Mouse (Mus musculus): Measurements from ENCODE around the gene Pold3. TPM values are rescaled to one million over a fixed set of nuclear protein-coding genes. Genes with fewer than 3 reads are reported as not detected.
A peak's percentile ranks its signal among the peaks of the same experiment; 100 is the strongest.

Pold3 gene
- polyA plus RNA-seq, 1 experiment from 2014 or later, result 43.1 TPM

DNA sequence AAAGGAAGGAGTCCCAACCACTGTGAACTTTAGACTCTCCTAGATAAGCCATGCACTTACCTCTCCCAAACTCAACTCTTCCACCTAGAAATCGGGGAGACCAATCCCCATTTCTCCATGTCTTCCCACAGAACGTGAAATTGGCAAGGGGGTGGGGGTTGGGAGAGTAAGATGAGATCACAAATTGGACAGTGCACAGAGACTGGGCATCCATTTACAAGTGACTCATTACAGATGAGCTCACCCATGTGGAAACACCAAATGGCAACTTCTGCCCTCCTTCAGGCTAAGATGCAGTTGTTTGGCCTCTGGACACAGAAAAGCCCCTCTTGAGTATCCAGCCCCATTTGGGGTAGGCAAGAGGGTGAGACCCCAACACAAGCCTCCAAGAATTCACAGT is 74.9 kb downstream of the Pold3 start:
- H3K4me3 ChIP-seq (replicated peaks; ENCODE audit: low read length), result no peak overlapping the region
- WGBS, result 87% methylated on average over 2 of the region's 2 CpGs
- H3K4me1 ChIP-seq (replicated peaks; ENCODE audit: control insufficient read depth, insufficient read depth, low read length), result no peaks in the 10 kb centered on the region
- ATAC-seq (ENCODE audit: low FRiP score) (no peak), DNase-seq (ENCODE audit: low spot score) (no peak)
- no peak overlapping the region for H3K9ac ChIP-seq
- H3K27ac ChIP-seq, result no peak overlapping the region
- H3K36me3 ChIP-seq (replicated peaks; ENCODE audit: control insufficient read depth, insufficient read depth), result no peaks in the 10 kb centered on the region
- no peak overlapping the region for H3K4me2 ChIP-seq (replicated peaks)
- H3K9me3 ChIP-seq (ENCODE audit: control insufficient read depth, low read length), result no peaks in the 10 kb centered on the region
- 0 out of 2 replicates have a peak, but pooled peaks cover 6% of the 10 kb centered on the region for H3K27me3 ChIP-seq (ENCODE audit: control insufficient read depth, insufficient read depth, low read length)

DNA sequence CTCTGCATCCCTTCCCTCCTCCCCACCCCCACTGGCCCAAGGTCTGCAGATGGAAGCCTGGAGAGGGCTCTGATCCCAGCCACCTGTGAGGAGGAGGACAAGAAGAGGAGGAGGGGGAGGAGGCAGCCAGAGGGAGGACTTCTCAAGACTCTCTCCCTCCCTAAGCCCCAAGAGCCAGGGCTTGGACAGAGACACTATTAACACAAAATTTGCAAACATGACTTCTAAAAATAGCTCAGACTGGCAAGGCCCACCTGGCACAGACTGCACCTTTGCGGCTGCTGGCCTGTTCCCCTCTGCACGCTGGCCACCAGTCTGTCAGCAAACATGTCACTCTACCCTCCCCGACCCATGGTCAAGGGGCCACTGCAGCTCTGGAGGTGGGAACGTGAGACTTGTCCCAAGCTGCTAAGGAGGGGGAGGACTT is 77.7 kb downstream of the Pold3 start:
- 58% methylated on average over 4 of the region's 4 CpGs for WGBS
- Histone ChIP-seq H3K27me3 (ENCODE audit: control insufficient read depth, insufficient read depth, low read length) (0 out of 2 replicates have a peak, but pooled peaks cover 6% of the 10 kb centered on the region), H3K9ac (no peak overlapping the region), H3K4me1 (replicated peaks; ENCODE audit: control insufficient read depth, insufficient read depth, low read length) (no peaks in the 10 kb centered on the region), H3K27ac (no peak overlapping the region), H3K4me3 (replicated peaks; ENCODE audit: low read length) (no peak overlapping the region), H3K36me3 (replicated peaks; ENCODE audit: control insufficient read depth, insufficient read depth) (no peaks in the 10 kb centered on the region), H3K4me2 (replicated peaks) (no peak overlapping the region), H3K9me3 (ENCODE audit: control insufficient read depth, low read length) (no peaks in the 10 kb centered on the region)
- ATAC-seq (ENCODE audit: low FRiP score) (no peak), DNase-seq (ENCODE audit: low spot score) (no peak)

DNA sequence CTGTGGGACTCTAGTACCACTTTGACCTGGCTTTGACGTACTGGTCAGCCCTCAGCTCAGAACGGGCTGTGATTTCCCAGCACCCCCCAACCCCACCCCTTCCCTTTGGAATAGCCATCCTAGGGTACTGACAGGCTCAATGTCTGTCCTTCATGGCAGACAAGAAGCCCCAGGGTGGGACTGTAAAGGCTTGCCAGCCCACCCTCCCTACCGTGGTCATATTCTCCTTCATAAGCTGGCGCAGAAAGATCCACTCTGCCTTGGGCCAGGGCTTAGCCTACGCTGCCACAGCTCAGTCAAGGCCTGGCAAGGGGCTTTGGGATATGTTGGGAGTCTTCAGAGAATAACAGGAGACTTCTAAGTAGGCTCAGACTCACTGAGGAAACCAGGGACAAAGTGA is 78.3 kb downstream of the Pold3 start:
- Histone ChIP-seq H3K9me3 (ENCODE audit: control insufficient read depth, low read length) (no peaks in the 10 kb centered on the region), H3K4me3 (replicated peaks; ENCODE audit: low read length) (no peak overlapping the region), H3K27me3 (ENCODE audit: control insufficient read depth, insufficient read depth, low read length) (0 out of 2 replicates have a peak, but pooled peaks cover 6% of the 10 kb centered on the region), H3K4me1 (replicated peaks; ENCODE audit: control insufficient read depth, insufficient read depth, low read length) (no peaks in the 10 kb centered on the region), H3K4me2 (replicated peaks) (no peak overlapping the region), H3K27ac (no peak overlapping the region), H3K9ac (no peak overlapping the region), H3K36me3 (replicated peaks; ENCODE audit: control insufficient read depth, insufficient read depth) (no peaks in the 10 kb centered on the region)
- DNase-seq (ENCODE audit: low spot score), result no peak
- WGBS, result 89% methylated on average over 5 of the region's 5 CpGs
- ATAC-seq (ENCODE audit: low FRiP score), result no peak

DNA sequence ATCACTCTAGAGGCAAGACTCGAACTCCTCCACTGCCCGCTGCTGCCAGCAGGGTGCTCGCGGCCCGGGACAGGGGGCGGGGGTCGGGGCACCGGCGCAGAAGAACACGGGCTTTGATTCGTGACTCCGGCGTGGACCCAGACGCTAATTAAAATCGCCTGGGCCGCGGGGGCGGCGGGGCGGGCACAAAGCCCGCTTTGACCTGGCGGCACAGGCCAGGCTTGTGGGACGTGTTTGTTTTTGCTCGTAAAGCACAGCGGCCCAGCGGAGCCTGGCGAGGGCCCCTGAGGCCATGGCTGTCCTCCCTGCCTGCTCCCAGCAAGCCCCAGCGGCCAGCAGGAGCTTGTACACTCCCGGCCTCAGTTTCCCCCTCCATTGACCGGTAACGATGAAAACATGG is 79.2 kb downstream of the Pold3 start:
- Histone ChIP-seq H3K9ac (no peak overlapping the region), H3K36me3 (replicated peaks; ENCODE audit: control insufficient read depth, insufficient read depth) (no peaks in the 10 kb centered on the region), H3K4me3 (replicated peaks; ENCODE audit: low read length) (no peak overlapping the region), H3K9me3 (ENCODE audit: control insufficient read depth, low read length) (no peaks in the 10 kb centered on the region), H3K4me2 (replicated peaks) (no peak overlapping the region), H3K27me3 (ENCODE audit: control insufficient read depth, insufficient read depth, low read length) (0 out of 2 replicates have a peak, but pooled peaks cover 6% of the 10 kb centered on the region), H3K27ac (no peak overlapping the region), H3K4me1 (replicated peaks; ENCODE audit: control insufficient read depth, insufficient read depth, low read length) (no peaks in the 10 kb centered on the region)
- WGBS, result 11% methylated on average over 31 of the region's 31 CpGs
- no peak for DNase-seq (ENCODE audit: low spot score)
- ATAC-seq (ENCODE audit: low FRiP score), result no peak

DNA sequence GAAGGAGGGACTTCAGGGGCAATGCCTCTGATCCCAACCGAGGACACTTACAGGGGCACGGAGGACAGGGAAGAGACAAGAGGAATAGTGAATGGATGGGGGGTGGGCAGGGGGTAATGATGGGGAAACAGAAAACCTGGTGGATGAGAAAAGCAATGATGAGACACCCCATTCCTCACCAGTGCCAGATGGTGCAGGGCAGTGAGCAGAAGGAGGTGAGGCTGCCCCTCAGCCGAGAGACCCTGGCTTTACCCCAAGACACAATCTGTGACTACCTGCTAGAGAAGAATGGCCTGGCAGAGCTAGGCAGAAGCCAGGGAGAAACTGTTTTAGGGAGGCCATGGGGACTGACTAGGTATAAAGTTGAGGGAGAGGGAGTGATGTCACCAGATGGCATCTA is 84.9 kb downstream of the Pold3 start:
- H3K9ac ChIP-seq, result no peak overlapping the region
- peak; percentile 34; the same call in 1 of the 2 replicates for ATAC-seq (ENCODE audit: low FRiP score)
- no peaks in the 10 kb centered on the region for H3K27me3 ChIP-seq (ENCODE audit: control insufficient read depth, insufficient read depth, low read length)
- H3K4me2 ChIP-seq (replicated peaks), result no peak overlapping the region
- no peaks in the 10 kb centered on the region for H3K4me1 ChIP-seq (replicated peaks; ENCODE audit: control insufficient read depth, insufficient read depth, low read length)
- DNase-seq (ENCODE audit: low spot score), result no peak
- H3K27ac ChIP-seq, result no peak overlapping the region
- no peaks in the 10 kb centered on the region for H3K9me3 ChIP-seq (ENCODE audit: control insufficient read depth, low read length)
- H3K36me3 ChIP-seq (replicated peaks; ENCODE audit: control insufficient read depth, insufficient read depth), result no peaks in the 10 kb centered on the region
- WGBS, result 69% methylated on average over 3 of the region's 3 CpGs
- H3K4me3 ChIP-seq (replicated peaks; ENCODE audit: low read length), result no peak overlapping the region

DNA sequence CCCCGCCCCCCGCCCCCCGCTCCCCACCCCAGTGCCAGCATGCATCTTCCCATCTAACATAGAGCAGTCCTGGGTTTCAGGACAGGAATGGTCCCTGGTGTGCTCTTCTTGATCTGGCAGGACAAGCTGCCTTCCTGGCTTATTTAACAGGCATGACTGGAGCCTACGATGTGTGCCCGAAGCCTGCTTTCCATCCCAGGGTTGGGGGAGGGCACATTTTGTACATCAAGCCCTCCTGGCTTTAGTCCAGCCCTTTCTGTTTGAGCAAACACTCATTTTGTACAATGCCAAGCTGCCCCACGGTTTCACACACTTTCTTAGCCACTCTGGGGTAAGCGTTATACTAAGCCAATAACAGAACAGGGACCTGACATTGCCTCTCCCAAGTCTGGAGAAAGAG is 85.3 kb downstream of the Pold3 start:
- ATAC-seq (ENCODE audit: low FRiP score) (no peak), DNase-seq (ENCODE audit: low spot score) (no peak)
- no peak overlapping the region for H3K4me2 ChIP-seq (replicated peaks)
- H3K27me3 ChIP-seq (ENCODE audit: control insufficient read depth, insufficient read depth, low read length), result no peaks in the 10 kb centered on the region
- H3K27ac ChIP-seq, result no peak overlapping the region
- H3K4me3 ChIP-seq (replicated peaks; ENCODE audit: low read length), result no peak overlapping the region
- H3K36me3 ChIP-seq (replicated peaks; ENCODE audit: control insufficient read depth, insufficient read depth), result no peaks in the 10 kb centered on the region
- H3K9ac ChIP-seq, result no peak overlapping the region
- no peaks in the 10 kb centered on the region for H3K9me3 ChIP-seq (ENCODE audit: control insufficient read depth, low read length)
- no peaks in the 10 kb centered on the region for H3K4me1 ChIP-seq (replicated peaks; ENCODE audit: control insufficient read depth, insufficient read depth, low read length)
- 74% methylated on average over 7 of the region's 7 CpGs for WGBS

DNA sequence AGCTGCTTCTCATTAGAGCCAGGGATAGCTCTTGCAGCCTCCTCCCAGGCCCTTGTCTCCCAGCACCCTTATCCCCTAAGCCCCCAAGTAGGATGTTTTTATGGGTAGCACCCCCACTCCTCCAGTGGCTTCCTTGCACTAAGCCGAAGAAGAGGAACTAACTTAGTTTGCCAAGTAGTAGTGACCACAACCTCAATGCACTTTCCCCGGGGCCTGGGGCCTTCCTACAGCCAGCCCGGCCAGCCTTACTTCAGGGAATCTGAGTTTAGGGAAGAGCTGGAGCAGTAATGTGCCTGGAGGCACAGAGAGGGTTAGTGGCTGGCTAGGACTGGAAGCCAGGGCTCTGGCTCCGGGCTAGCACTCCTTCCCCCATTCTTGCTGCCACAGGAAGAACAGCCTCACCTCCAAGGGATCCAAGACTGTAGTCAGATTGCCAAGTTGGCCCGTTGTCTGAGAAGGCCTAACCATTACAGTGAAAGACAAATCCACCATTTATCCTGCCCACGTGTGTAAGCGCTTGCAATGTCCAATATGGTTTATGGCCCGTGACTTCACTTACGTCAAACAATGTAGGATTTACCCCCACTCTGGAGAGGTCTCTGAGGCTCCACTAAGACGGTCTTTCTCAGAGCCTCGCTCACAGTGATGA is 86.4 kb downstream of the Pold3 start:
- ATAC-seq (ENCODE audit: low FRiP score), result no peak

DNA sequence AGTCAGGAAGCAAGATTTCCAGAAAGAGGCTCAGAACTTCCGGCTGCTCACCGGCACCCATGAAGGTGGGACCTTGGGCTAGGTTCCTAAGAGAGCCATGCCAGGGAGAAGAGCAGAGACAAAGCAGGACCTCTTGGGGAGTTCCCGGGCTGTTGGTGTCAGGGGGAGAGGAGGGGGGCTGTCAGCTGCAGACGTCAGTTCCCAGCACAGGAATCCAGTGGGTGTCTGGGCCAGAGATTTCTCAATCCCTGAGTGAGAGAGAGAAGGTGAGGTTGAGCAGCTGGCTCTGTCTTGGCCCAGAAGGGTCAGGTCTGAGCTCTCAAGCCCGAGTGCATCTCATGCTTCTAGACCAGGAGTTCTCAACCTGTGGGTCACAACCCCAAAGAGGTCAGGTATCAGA is 87.7 kb downstream of the Pold3 start:
- ATAC-seq (ENCODE audit: low FRiP score) (no peak), DNase-seq (ENCODE audit: low spot score) (no peak)
- Histone ChIP-seq H3K4me3 (replicated peaks; ENCODE audit: low read length) (no peak overlapping the region), H3K4me1 (replicated peaks; ENCODE audit: control insufficient read depth, insufficient read depth, low read length) (no peaks in the 10 kb centered on the region), H3K27me3 (ENCODE audit: control insufficient read depth, insufficient read depth, low read length) (no peaks in the 10 kb centered on the region), H3K9me3 (ENCODE audit: control insufficient read depth, low read length) (no peaks in the 10 kb centered on the region), H3K27ac (no peak overlapping the region), H3K4me2 (replicated peaks) (no peak overlapping the region), H3K9ac (no peak overlapping the region), H3K36me3 (replicated peaks; ENCODE audit: control insufficient read depth, insufficient read depth) (no peaks in the 10 kb centered on the region)
- WGBS, result 71% methylated on average over 5 of the region's 5 CpGs

More for the DNA sequence above, 86.4 kb downstream of the Pold3 start:
- no peak overlapping the region for H3K27ac ChIP-seq
- H3K9ac ChIP-seq, result no peak overlapping the region
- H3K4me1 ChIP-seq (replicated peaks; ENCODE audit: control insufficient read depth, insufficient read depth, low read length), result no peaks in the 10 kb centered on the region
- H3K36me3 ChIP-seq (replicated peaks; ENCODE audit: control insufficient read depth, insufficient read depth), result no peaks in the 10 kb centered on the region
- H3K4me2 ChIP-seq (replicated peaks), result no peak overlapping the region
- H3K9me3 ChIP-seq (ENCODE audit: control insufficient read depth, low read length), result no peaks in the 10 kb centered on the region
- WGBS, result 77% methylated on average over 11 of the region's 11 CpGs
- no peaks in the 10 kb centered on the region for H3K27me3 ChIP-seq (ENCODE audit: control insufficient read depth, insufficient read depth, low read length)
- no peak for DNase-seq (ENCODE audit: low spot score)
- no peak overlapping the region for H3K4me3 ChIP-seq (replicated peaks; ENCODE audit: low read length)

Measured in hindbrain, embryonic 14.5 days (tissue).